Mouse (Mus musculus): ENCODE data around the gene 9330159F19Rik.

Gene 9330159F19Rik

DNA sequence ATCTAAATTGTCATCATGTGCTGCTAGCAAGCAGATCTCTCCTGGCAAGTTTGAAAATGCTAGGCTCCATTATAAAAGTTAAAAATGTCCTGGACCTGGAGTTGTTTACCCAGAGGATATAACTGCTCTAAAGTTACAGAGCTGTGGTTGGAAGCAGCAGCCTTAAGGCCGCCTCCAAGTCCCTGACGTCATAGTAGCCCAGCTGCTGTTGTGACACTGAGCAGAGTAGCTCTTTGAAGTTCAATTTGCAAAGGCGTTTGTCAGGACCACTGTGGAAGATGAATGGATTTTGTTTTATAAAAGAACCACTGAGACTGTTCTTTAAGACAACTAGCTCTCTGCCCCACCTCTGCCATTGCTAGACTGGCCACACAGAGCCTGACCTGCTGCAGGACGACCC is at the start of gene 9330159F19Rik:
9330159F19Rik (plus strand) TSS at position 154 of the 400 bp plus-strand sequence.
- peak; percentile 50 for DNase-seq (ENCODE audit: extremely low spot score)

DNA sequence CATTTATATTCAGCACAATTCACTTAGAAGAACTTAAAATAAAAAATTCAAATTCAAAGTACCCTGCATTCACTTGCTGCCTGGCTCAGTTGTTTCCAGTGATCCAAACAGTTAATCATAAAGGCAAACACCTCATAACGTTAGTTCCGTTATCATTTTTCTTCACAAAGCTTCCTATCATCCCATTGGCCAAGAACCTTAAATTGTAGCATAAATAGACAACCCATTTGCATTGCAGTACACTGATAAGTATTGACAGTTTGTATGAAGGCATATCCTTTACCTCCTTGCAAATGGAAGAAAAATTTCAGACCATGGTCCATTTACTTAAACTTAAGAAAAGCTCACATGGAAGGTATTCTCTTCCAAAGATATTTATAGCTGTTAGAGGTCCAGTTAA is 49.7 kb upstream of the 9330159F19Rik start:
- no peak for DNase-seq (ENCODE audit: extremely low spot score)

DNA sequence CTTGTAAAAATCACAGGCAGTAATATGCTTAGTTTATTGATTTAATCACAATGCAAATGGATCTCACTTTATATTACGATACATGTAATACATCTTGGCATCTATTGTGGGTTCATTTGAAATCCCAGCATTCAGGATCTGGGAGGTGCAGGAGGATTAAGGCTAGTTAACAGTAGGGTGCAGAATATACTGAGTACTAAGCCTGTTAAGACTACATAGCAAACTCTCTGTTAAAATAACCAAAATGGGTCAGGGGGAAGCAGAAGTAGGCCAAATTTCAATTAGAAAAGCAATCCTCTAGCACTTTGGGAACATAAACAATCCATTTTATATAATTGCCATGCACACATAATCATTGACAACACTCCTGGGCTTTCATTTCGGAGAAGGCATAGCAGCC is 37.6 kb upstream of the 9330159F19Rik start:
- DNase-seq (ENCODE audit: extremely low spot score) = no peak

DNA sequence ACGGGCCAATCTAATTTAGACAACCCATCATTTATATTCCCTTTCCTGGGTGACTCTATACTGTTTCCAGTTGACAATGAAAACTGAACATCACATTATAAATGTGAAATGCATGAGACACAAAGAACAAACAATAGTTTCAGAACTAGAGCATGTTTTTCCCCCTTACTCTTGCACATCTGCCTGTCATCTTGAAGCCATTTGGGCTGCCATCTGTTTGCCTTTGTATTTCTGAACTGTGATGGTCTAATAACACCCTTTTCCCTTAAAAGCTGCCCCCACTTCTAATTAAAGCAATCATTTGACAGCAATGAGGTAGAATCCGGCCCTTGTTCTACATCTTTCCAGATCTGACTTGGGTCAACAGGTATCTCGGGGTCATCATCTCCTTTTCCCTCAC is 35.8 kb upstream of the 9330159F19Rik start:
- DNase-seq (ENCODE audit: extremely low spot score) = no peak

DNA sequence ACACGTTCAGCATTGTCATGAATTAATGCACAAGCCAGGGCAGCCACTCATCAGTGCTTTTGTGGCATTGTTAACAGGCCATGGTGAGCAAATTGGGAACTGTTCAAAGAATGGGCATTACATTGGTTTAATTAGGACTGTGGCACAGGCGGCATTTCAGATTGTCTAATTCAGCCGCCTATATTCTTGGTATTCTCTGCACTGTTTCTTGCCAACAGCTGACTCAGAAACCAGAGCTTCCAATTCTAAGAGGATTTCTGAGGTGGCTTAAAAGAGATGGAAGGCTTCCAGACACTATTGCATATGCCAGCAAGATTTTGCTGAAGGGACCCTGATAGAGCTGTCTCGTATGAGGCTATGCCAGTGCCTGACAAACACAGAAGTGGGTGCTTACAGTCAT is 34.5 kb upstream of the 9330159F19Rik start:
- no peak for DNase-seq (ENCODE audit: extremely low spot score)

DNA sequence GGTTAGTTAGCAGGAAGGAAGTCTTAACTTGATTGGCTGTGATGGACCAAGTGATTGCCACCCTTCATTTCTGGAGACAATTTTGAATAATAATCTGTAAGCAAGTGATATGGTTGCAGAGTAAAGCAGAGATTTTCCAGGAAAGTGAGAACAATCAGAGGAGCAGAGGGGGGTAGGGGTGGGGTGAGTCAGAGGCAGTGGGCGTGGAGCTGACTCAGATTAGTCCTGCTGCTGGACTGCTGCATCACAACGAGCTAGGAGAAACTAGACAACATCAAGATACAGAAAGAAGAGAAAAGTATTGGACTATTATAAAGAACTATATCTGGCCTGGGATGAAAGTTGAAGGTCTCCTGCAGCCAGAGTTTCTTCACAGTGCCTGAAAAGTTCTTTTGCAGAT is 33.4 kb upstream of the 9330159F19Rik start:
- DNase-seq (ENCODE audit: extremely low spot score) = no peak

DNA sequence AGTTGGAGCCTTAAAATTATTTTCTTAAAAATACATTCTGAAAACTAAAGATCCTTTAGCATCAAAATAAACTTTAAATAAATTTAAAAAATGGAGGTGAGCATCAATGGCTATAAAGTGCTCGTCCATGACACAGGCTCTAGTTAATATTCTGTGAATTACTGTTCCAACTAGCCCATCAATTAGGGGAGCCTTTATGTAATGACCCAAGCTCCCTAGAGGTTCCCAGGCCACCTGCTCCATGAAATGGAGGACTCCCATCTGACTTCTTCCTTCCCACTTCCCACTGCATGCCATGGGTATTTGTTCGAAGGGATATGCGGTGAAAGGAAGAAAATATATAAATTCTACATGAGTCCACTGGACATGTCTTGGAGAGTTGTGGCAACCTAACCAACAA is 31.2 kb upstream of the 9330159F19Rik start:
- DNase-seq (ENCODE audit: extremely low spot score) = no peak

DNA sequence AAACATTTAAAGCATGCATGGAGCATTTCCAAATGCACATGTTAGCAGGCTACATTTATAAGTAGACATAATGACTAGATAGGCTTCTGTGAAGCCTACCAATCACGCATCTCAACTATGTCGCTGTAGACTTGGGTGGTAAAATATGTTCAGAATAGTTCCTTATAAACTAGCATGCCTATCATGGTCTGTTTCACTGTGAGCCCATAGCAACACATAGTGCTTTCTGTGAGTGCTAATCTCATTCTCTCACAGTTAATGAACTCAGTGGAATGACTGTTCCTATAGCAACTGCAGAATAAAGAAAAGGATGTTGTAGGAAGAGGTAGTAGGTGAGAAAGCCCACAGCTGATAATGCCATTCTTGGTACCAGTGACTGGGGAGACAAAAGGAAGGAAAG is 30.4 kb upstream of the 9330159F19Rik start:
- DNase-seq (ENCODE audit: extremely low spot score) = no peak

DNA sequence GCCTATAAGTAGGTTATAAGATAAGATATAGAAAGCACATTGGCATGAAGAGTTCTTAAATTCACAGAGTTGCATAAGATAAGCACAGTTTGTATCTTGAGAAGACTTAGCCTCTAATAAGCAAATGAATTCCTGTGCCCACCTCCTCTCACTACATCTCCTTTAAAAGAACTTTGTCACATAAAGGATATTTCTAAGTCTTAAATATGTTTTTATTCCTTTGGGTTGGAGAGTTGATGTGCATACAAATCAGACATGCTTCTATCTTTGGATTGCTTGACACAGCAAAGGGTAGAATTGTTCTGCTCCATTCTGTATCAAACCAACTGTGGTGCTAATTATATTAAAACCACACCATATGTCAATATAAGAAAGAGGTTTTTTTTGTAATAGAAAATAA is 17.6 kb upstream of the 9330159F19Rik start:
- DNase-seq (ENCODE audit: extremely low spot score) = no peak

DNA sequence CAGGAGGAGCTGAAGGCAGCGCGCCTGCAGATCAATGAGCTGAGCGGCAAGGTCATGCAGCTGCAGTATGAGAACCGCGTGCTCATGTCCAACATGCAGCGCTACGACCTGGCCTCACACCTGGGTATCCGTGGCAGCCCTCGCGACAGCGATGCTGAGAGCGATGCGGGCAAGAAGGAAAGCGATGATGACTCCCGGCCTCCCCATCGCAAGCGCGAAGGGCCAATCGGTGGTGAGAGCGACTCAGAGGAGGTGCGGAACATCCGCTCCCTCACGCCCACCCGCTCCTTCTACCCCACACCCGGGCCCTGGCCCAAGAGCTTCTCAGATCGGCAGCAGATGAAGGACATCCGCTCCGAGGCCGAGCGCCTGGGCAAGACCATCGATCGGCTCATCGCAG is 14.6 kb upstream of the 9330159F19Rik start:
- no peak for DNase-seq (ENCODE audit: extremely low spot score)

DNA sequence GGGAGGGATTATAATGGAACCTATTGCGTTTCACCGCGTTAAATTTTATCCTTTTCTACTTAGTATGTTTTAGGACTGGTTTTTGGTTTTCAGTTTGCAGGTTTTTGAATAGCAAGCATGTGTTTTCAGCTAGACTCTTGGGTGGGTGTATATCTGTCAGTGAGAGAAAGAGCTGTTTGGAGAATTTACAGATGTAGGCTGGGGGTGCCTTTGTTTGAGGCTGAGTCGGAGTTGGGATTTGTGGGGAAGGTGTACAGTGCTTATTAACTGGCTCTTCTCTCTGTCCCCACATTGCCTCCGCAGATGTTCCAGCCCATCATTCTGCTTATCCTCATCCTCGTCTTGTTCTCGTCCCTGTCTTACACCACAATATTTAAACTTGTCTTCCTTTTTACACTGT is 12.8 kb upstream of the 9330159F19Rik start, which contains the start of gene Gm49353:
Gm49353 (plus strand) TSS at position 313 of the 400 bp plus-strand sequence.
- no peak for DNase-seq (ENCODE audit: extremely low spot score)

DNA sequence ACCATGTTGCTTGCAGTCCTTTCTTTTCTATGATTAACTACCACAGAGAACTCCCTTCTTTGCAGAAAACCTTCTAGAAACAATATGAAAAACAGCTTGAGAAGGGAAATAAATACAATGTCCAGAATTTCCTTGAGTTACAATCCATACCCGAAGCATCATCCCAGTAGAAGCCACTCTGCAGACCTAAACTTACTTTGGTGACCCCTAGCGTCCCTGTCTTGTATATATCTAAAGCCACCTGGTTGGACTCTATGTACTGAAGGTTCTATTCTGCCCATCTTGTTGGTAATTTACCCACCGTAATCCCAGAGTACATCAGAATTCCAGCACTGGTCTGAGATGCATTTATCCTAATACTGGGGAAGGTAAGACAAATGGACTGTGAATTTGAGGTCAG is 11.6 kb upstream of the 9330159F19Rik start:
- no peak for DNase-seq (ENCODE audit: extremely low spot score)

DNA sequence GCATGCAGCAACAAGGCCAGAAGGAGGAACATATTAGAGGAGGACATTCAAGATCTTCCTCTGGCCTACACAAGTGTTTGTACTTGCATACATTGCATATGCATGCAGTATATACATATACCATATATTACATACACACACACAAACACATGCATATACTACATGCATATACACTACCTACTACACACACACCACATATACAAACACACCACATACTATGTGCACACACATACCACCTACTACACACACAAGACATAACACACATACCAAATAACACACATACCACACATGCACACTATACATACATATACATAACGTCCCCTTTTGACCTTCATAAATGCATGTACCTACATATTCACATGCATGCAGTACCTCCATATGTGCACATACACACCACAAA is 10.8 kb upstream of the 9330159F19Rik start:
- DNase-seq (ENCODE audit: extremely low spot score) = no peak

DNA sequence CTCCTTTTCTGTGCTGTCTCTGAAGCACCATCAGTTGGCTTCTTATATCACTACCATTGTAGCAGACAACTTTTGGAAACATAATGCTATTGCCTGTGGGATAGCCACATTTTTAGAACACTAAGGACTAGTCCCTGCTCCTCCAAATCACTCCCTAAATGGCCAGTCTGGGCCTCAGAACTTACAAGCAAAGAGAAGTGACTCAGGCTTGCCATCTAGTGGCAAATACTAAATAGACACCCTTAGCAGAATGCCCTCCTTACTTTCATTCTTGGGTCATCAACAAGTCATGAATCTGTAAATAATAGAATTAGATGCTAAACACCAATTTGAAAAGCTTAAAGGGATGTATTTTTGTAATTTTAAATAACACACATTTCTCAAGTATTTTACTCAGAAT is 4.7 kb upstream of the 9330159F19Rik start:
- DNase-seq (ENCODE audit: extremely low spot score) = peak; percentile 43

DNA sequence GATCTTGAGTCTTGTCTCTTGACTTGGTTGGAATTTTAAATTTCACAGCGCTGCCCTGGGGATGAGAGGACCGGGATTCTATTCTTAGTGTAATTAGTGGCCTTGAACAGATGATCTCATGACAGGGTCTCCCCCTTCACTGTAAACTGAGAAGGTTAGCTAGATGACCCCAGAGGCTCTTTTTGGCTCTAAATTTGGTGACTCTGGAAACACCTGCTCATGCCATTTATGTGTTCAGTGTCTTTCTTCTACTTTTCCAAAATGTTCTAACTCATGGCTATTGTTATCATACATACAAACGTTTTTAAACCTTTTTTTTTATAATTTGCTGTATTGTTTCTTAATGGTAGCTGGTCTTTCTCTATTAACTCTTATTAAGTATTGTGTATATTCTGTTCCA is 2.7 kb upstream of the 9330159F19Rik start:
- DNase-seq (ENCODE audit: extremely low spot score) = no peak

DNA sequence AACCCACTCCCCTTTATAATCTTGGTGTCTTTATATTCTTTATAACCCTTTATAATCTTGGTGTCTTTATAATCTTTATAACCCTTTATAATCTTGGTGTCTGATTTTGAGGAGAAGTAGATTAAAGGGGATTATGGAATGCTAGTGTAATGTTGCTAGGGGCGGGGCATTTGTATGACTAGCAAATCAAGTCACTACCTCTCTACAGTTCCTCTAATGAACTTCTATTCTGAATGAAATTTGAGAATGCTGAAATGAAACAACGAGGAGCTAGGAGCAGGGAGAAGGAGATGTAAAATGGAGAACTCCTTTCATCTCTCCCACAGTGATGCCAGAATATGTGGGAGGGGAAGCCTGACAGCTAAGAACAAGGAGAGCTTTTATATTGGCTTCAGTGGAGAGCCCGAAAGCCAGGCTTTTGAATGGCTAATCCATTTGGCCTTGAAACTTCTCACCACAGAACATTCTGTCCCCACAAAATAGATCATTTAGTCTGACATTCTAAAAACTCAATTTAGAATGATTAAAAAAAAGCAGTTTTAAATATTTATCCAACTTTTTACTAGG is 2.2 kb downstream of the 9330159F19Rik start:
- no peak for DNase-seq (ENCODE audit: extremely low spot score)

DNA sequence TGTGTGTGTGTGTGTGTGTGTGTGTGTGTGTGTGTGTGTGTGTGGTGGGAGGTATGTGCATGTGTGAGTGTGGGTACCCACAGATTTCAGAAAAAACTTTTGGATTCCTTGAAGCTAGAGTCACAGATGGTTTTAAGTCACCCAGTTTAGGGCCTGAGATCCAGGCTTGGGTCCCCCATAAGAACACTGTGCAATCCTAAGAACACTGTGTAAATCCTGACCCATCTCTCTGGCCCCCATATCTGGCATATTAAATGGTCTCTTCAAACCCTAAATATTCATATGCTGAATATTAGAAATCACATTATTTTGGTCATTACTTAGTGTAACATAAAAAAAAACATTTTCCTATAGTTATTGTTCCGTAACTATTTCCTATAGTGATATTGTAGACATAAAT is 5.6 kb downstream of the 9330159F19Rik start:
- DNase-seq (ENCODE audit: extremely low spot score) = no peak

DNA sequence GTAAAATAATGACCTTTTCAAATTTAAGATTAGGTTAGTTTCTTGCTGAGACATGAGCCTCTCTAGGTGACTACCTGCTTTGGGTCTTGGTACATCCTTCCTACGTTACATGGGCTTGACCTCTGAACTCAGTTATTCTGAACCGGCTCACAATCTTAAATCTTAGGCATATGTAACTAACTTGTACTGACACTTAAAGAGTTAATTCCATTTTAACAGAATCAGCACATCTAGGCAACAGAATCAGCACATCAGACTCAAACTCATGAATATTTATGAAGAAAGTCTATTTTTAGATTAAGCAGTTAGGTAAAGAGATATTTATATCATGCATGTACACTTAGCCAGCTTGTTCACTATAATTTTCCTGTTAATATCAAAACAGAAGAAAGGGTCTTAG is 6.0 kb downstream of the 9330159F19Rik start:
- no peak for DNase-seq (ENCODE audit: extremely low spot score)

DNA sequence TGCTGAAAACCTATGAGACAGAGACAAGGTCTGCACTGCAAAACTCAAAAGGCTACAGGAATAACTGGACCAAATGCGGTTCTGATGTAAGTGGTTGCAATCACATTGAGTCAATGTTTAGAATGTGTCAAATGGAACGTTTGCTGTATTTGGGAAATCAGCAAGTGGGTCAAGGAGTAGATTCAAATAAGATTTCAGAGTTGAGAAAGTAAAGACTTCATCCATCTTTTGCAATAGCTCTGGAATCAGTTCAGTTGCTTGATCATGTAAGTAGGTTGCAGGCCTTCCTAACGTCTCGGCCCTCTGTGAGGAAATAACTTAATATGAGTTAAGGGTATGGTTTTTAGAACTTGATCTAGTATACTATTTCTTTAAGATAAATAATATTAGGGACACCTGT is 13.9 kb downstream of the 9330159F19Rik start:
- no peak for DNase-seq (ENCODE audit: extremely low spot score)

DNA sequence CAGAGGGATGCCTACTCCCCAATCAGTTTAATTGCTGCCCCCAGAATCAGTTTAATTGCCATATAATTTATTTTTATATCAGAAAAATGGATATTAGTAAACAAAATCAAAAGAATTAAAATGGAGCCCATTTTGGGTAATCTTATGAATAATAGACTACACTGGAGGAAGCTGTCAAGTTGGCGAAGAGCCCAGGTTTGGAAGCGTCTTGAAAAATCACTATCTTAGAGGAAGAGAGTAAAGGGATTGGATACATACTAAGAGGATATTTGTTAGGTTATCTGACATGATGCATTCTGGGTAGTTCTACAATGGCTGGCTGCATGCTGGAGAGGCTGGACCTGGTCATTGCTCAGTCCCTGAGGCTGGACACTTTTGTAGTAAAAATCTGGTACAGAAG is 19.8 kb downstream of the 9330159F19Rik start:
- DNase-seq (ENCODE audit: extremely low spot score) = no peak

Measured in embryo, embryonic 9.5 days (tissue).